Mouse (Mus musculus) neural tube, embryonic 11.5 days (tissue): ENCODE data around the gene Col27a1. TPM values are rescaled to one million over a fixed set of nuclear protein-coding genes. Genes with fewer than 3 reads are reported as not detected.

Experiments
- ATAC-seq: fragments of 200-750 bp; cut with Nextera tagmentation; 2 replicates; pipeline ENCODE4 v1.8.0; 2017; ENCODE audit warnings: moderate number of reproducible peaks, mild to moderate bottlenecking, moderate TSS enrichment, moderate library complexity; ENCODE audit not compliant: insufficient read depth, low FRiP score, low TSS enrichment
- DNase-seq: peaks from one replicate; pipeline ENCODE4 v3.0.0-alpha.2; 2015; ENCODE audit warnings: low spot score
- H3K27ac ChIP-seq: fragments of 300-500 bp; sonication (generic); 2 replicates; pipeline ENCODE4 v1.5.1; 2014; ENCODE audit warnings: low read depth, mild to moderate bottlenecking, low read length
- H3K27me3 ChIP-seq: fragments of 300-500 bp; sonication (generic); 2 replicates; pipeline ENCODE4 v1.6.1; 2014; ENCODE audit warnings: mild to moderate bottlenecking, low read length, mixed read lengths; ENCODE audit not compliant: control insufficient read depth, insufficient read depth
- H3K36me3 ChIP-seq: fragments of 300-500 bp; sonication (generic); 2 replicates; pipeline ENCODE4 v1.6.1; 2014; ENCODE audit warnings: mild to moderate bottlenecking, low read length, moderate library complexity, mixed read lengths; ENCODE audit not compliant: control insufficient read depth, insufficient read depth
- H3K4me1 ChIP-seq: fragments of 300-500 bp; sonication (generic); 2 replicates; pipeline ENCODE4 v1.6.1; 2014; ENCODE audit warnings: low read length, mixed read lengths; ENCODE audit not compliant: control insufficient read depth, insufficient read depth
- H3K4me2 ChIP-seq: fragments of 300-500 bp; sonication (generic); 2 replicates; pipeline ENCODE4 v1.6.1; 2014; ENCODE audit warnings: low read depth, mild to moderate bottlenecking, moderate library complexity
- H3K4me3 ChIP-seq: fragments of 300-500 bp; sonication (generic); 2 replicates; pipeline ENCODE4 v1.5.1; 2014; ENCODE audit warnings: low read depth, low read length
- H3K9ac ChIP-seq: fragments of 300-500 bp; sonication (generic); 2 replicates; pipeline ENCODE4 v1.6.1; 2014; ENCODE audit warnings: mild to moderate bottlenecking, low read length
- H3K9me3 ChIP-seq: fragments of 300-500 bp; sonication (generic); 2 replicates; pipeline ENCODE4 v1.6.1; 2016; ENCODE audit warnings: low read length; ENCODE audit not compliant: control insufficient read depth
- WGBS: fragments of 180-500 bp; shearing (Covaris S2); extraction: QIAGEN DNeasy Blood & Tissue Kit; methylation state at CpG from one replicate; pipeline ENCODE4 v1.1.7; 2014; 5-methylcytosine and 5-hydroxymethylcytosine counted together
- polyA plus RNA-seq: library from polyadenylated mRNA; unstranded; fragments of >200 nt; fragmentation: Nextera tagmentation; extraction: Ambion mirVana; gene quantifications from 2 replicates; pipeline ENCODE4 v1.2.1, GENCODE M21; 2014

The Col27a1 gene
- 3.5 and 4.0 TPM in 2 replicates for polyA plus RNA-seq

GRCm38 (mm10) chr4:63213907-63214621 lies at the start of gene Col27a1:
Gene Col27a1, plus strand, starts transcription at chr4:63214004.
- H3K27me3 ChIP-seq = peaks cover 22% of the 10 kb centered on the region
- H3K27ac ChIP-seq = no peak within 1 kb of the TSS
- H3K9me3 ChIP-seq = no peaks in the 10 kb centered on the region
- H3K4me1 ChIP-seq = 0 out of 2 replicates have a peak, but pooled peaks cover 19% of the 10 kb centered on the region
- peak within 1 kb of the TSS; percentile 82 for H3K4me3 ChIP-seq
- no peaks in the 10 kb centered on the region for H3K36me3 ChIP-seq
- WGBS = under 1% methylated on average over 58 of the region's 61 CpGs
- ATAC-seq (peak; percentile 21), DNase-seq (peak; percentile 65)
- peak within 1 kb of the TSS; percentile 100 for H3K4me2 ChIP-seq
- peak within 1 kb of the TSS; percentile 29 for H3K9ac ChIP-seq

GRCm38 (mm10) chr4:63165636-63166035 lies 48.2 kb upstream of the Col27a1 start:
- H3K4me3 ChIP-seq = no peak overlapping the region
- 88% methylated on average over 4 of the region's 4 CpGs for WGBS
- no peak overlapping the region for H3K9ac ChIP-seq
- no peaks in the 10 kb centered on the region for H3K36me3 ChIP-seq
- no peaks in the 10 kb centered on the region for H3K27me3 ChIP-seq
- H3K27ac ChIP-seq = no peak overlapping the region
- no peak for DNase-seq
- no peaks in the 10 kb centered on the region for H3K4me1 ChIP-seq
- ATAC-seq = no peak
- H3K9me3 ChIP-seq = no peaks in the 10 kb centered on the region
- H3K4me2 ChIP-seq = no peak overlapping the region

GRCm38 (mm10) chr4:63166323-63166722 lies 47.5 kb upstream of the Col27a1 start:
- H3K9me3 ChIP-seq = no peaks in the 10 kb centered on the region
- H3K4me3 ChIP-seq = no peak overlapping the region
- H3K27me3 ChIP-seq = no peaks in the 10 kb centered on the region
- 84% methylated on average over 5 of the region's 5 CpGs for WGBS
- ATAC-seq (no peak), DNase-seq (no peak)
- no peak overlapping the region for H3K4me2 ChIP-seq
- no peak overlapping the region for H3K27ac ChIP-seq
- no peaks in the 10 kb centered on the region for H3K36me3 ChIP-seq
- no peaks in the 10 kb centered on the region for H3K4me1 ChIP-seq
- H3K9ac ChIP-seq = no peak overlapping the region

- Histone ChIP-seq H3K9me3 (no peaks in the 10 kb centered on the region), H3K27me3 (no peaks in the 10 kb centered on the region), H3K36me3 (no peaks in the 10 kb centered on the region), H3K4me2 (no peak overlapping the region), H3K4me3 (no peak overlapping the region), H3K4me1 (no peaks in the 10 kb centered on the region), H3K27ac (no peak overlapping the region), H3K9ac (no peak overlapping the region)
- no peak for ATAC-seq
- no peak for DNase-seq
- WGBS = 97% methylated on average over 4 of the region's 4 CpGs
Measured at GRCm38 (mm10) chr4:63170061-63170460, 43.7 kb upstream of the Col27a1 start.

- 37% methylated on average over 24 of the region's 24 CpGs for WGBS
- H3K9me3 ChIP-seq = no peaks in the 10 kb centered on the region
Measured at GRCm38 (mm10) chr4:63171122-63171521, 42.7 kb upstream of the Col27a1 start.

GRCm38 (mm10) chr4:63171969-63172685 lies 41.7 kb upstream of the Col27a1 start, which contains the start of gene Kif12:
Gene Kif12, minus strand, starts transcription at chr4:63172131.
- no peak for DNase-seq
- H3K27ac ChIP-seq = no peak within 1 kb of the TSS

More at GRCm38 (mm10) chr4:63171122-63171521, 42.7 kb upstream of the Col27a1 start:
- Histone ChIP-seq H3K4me3 (no peak overlapping the region), H3K9ac (no peak overlapping the region), H3K36me3 (no peaks in the 10 kb centered on the region), H3K4me2 (no peak overlapping the region), H3K4me1 (no peaks in the 10 kb centered on the region), H3K27ac (no peak overlapping the region), H3K27me3 (no peaks in the 10 kb centered on the region)
- no peak for ATAC-seq
- no peak for DNase-seq

GRCm38 (mm10) chr4:63181556-63181955 lies 32.2 kb upstream of the Col27a1 start:
- ATAC-seq (peak; percentile 63; the same call in 1 of the 2 replicates), DNase-seq (peak; percentile 74)
- Histone ChIP-seq H3K36me3 (no peaks in the 10 kb centered on the region), H3K27me3 (no peaks in the 10 kb centered on the region), H3K4me2 (no peak overlapping the region), H3K9me3 (no peaks in the 10 kb centered on the region), H3K27ac (no peak overlapping the region), H3K9ac (no peak overlapping the region), H3K4me1 (no peaks in the 10 kb centered on the region), H3K4me3 (no peak overlapping the region)
- 15% methylated on average over 5 of the region's 5 CpGs for WGBS

More at GRCm38 (mm10) chr4:63171969-63172685, 41.7 kb upstream of the Col27a1 start, which contains the start of gene Kif12:
- no peak for ATAC-seq
- WGBS = 78% methylated on average over 4 of the region's 4 CpGs
- Histone ChIP-seq H3K4me2 (no peak within 1 kb of the TSS), H3K27me3 (no peaks in the 10 kb centered on the region), H3K4me1 (no peaks in the 10 kb centered on the region), H3K4me3 (no peak within 1 kb of the TSS), H3K9ac (no peak within 1 kb of the TSS), H3K9me3 (no peaks in the 10 kb centered on the region), H3K36me3 (no peaks in the 10 kb centered on the region)

- Histone ChIP-seq H3K36me3 (no peaks in the 10 kb centered on the region), H3K4me3 (no peak overlapping the region), H3K4me2 (no peak overlapping the region), H3K27ac (no peak overlapping the region), H3K9me3 (no peaks in the 10 kb centered on the region), H3K9ac (no peak overlapping the region; the same call in 1 of the 2 replicates), H3K27me3 (no peaks in the 10 kb centered on the region), H3K4me1 (no peaks in the 10 kb centered on the region)
- DNase-seq (peak; percentile 50), ATAC-seq (no peak)
- 60% methylated on average over 21 of the region's 21 CpGs for WGBS
Measured at GRCm38 (mm10) chr4:63186281-63186870, 27.4 kb upstream of the Col27a1 start.
